Comparison of ENCODE assay signal across 8 mouse cellular contexts in the genomic region with DNA sequence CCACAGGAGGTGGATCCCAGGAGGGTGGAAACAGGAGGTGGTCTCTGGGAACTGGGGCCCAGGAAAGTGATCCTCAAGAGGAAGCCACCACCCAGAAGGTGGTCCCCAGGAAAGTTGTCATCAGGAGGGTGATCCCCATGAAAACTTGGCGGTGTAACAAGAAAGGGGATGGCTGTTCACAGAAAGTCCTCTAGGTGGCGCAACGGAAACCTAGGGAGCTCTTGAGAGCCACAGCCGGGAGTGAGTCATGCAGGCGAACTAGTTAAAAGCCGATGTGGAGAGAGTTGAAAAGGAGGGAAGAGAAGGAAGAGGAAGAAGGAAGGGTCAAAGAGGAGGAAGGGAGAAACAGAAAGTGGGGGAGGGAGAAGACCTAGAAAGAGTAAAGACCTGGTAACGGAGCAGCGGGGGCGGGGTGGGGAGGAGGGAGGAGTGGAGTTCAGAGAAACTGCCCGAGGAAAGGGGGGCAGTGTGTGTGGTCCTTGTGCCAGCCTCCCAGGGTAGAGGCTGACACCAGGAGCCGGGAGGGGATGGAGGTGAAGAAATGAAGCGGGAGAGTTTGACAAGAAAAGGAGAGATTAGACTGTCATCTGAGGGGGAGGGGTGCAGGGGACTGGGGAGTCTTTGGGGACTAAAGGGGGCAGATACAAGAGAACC. TPM values are rescaled to one million over a fixed set of nuclear protein-coding genes. Genes with fewer than 3 reads are reported as not detected.
DNase-seq lines count a peak whose midpoint lies in the region; ATAC-seq and TF ChIP-seq lines count a peak whose summit lies in the region.

No protein-coding gene starts in this region.

- WGBS in hindbrain, embryonic 10.5 days, result 3% methylated on average over 12 of the region's 12 CpGs
- 4% methylated on average over 12 of the region's 12 CpGs for WGBS in lung, embryonic 16.5 days
- 2% methylated on average over 12 of the region's 12 CpGs for WGBS in olfactory bulb, adult 2 months

- DNase-seq in Muller cell, postnatal 12 days (ENCODE audit: inconsistent ontology term), result peak; percentile 78
- peak; percentile 53 for DNase-seq in cerebellum, adult 8-10 months
- DNase-seq in forelimb bud, embryonic 11.5 days (ENCODE audit: low read depth, low spot score), result peak; percentile 89
- peak; percentile 82 for DNase-seq in hindbrain, embryonic 10.5 days (ENCODE audit: low spot score)
- DNase-seq in layer of hippocampus, adult 8-10 months (ENCODE audit: low spot score in 2 of 2), result peak; percentile 61 to 64
- peak; percentile 83 for DNase-seq in thymus, postnatal 0 days (ENCODE audit: low spot score)

- peak; percentile 34 for ATAC-seq in lung, embryonic 16.5 days (ENCODE audit: low read depth)

- H3K4me2 ChIP-seq in lung, embryonic 16.5 days (ENCODE audit: low read depth, low read length), result peak overlapping the region; percentile 64

- H3K9me3 ChIP-seq in hindbrain, embryonic 10.5 days, result no peaks in the 10 kb centered on the region
- H3K9me3 ChIP-seq in lung, embryonic 16.5 days (ENCODE audit: control insufficient read depth, low read length), result no peaks in the 10 kb centered on the region

- peak; percentile 71 for TF ChIP-seq CTCF in olfactory bulb, adult 2 months (IDR thresholded peaks at IDR 0.05; ENCODE audit: insufficient read depth, low read depth, low read length)

- H3K36me3 ChIP-seq in hindbrain, embryonic 10.5 days, result no peaks in the 10 kb centered on the region
- no peaks in the 10 kb centered on the region for H3K36me3 ChIP-seq in lung, embryonic 16.5 days (ENCODE audit: control insufficient read depth, insufficient read depth, low read length)

- peaks cover 47% of the 10 kb centered on the region for H3K4me1 ChIP-seq in hindbrain, embryonic 10.5 days (replicated peaks)
- peaks cover 26% of the 10 kb centered on the region for H3K4me1 ChIP-seq in lung, embryonic 16.5 days (replicated peaks; ENCODE audit: control insufficient read depth, insufficient read depth, low read length)
- peaks cover 31% of the 10 kb centered on the region for H3K4me1 ChIP-seq in olfactory bulb, adult 2 months (ENCODE audit: control insufficient read depth, insufficient read depth, low read length)

- H3K27me3 ChIP-seq in hindbrain, embryonic 10.5 days (ENCODE audit: insufficient read depth, poor library complexity, severe bottlenecking), result peaks cover 13% of the 10 kb centered on the region
- no peaks in the 10 kb centered on the region for H3K27me3 ChIP-seq in lung, embryonic 16.5 days (ENCODE audit: control insufficient read depth, insufficient read depth, low read depth, low read length)

- H3K9ac ChIP-seq in lung, embryonic 16.5 days (ENCODE audit: low read length), result peak overlapping the region; percentile 64

- H3K27ac ChIP-seq in hindbrain, embryonic 10.5 days, result peak overlapping the region; percentile 82
- no peak overlapping the region for H3K27ac ChIP-seq in lung, embryonic 16.5 days (ENCODE audit: low read length)
- no peak overlapping the region for H3K27ac ChIP-seq in olfactory bulb, adult 2 months (ENCODE audit: insufficient read depth, low read depth, low read length)

- peak overlapping the region; percentile 52 for H3K4me3 ChIP-seq in hindbrain, embryonic 10.5 days
- peak overlapping the region; percentile 49 for H3K4me3 ChIP-seq in lung, embryonic 16.5 days (ENCODE audit: low read length)
- peak overlapping the region; percentile 42 for H3K4me3 ChIP-seq in olfactory bulb, adult 2 months (ENCODE audit: insufficient read depth, low read depth, low read length)

- no peak for TF ChIP-seq POLR2A in olfactory bulb, adult 2 months (IDR thresholded peaks at IDR 0.05; ENCODE audit: insufficient read depth, low read depth, low read length)

RNA-seq across cellular contexts. Expression of a gene that starts 30.5 kb away (rescaled TPM):
- 83.6 and 103 TPM in 2 replicates for polyA plus RNA-seq in hindbrain, embryonic 10.5 days (2016; fragmentation: Nextera tagmentation; extraction: Ambion mirVana)
- 100 to 1,000 TPM in 1 of 4 experiments, 10 to 100 TPM in 3; 92.0 to 103 (median 98.7) TPM for total RNA-seq in layer of hippocampus, adult 8-10 months (2022)
- 151 and 163 TPM in 2 replicates for polyA plus RNA-seq in lung, embryonic 16.5 days (2015; fragmentation: Nextera tagmentation; extraction: Ambion mirVana)
- 114 and 188 TPM in 2 replicates for polyA plus RNA-seq in olfactory bulb, adult 2 months (2012; ENCODE audit: insufficient read depth, insufficient read length, low replicate concordance, missing spikeins)
- 79.5 and 87.2 TPM in 2 replicates for polyA plus RNA-seq in thymus, postnatal 0 days (2015; fragmentation: Nextera tagmentation; extraction: Ambion mirVana)
